Mouse (Mus musculus) liver, postnatal 0 days (tissue): ENCODE data around the gene Ankrd52. TPM values are rescaled to one million over a fixed set of nuclear protein-coding genes. Genes with fewer than 3 reads are reported as not detected.

Experiments
- ATAC-seq: fragments of 200-750 bp; cut with Nextera tagmentation; 2 replicates; pipeline ENCODE4 v1.8.0; 2017; ENCODE audit warnings: mild to moderate bottlenecking, moderate library complexity
- DNase-seq: peaks from one replicate; pipeline ENCODE4 v3.0.0-alpha.2; 2016
- H3K27ac ChIP-seq: fragments of 300-500 bp; sonication (generic); 2 replicates; pipeline ENCODE4 v1.5.1; 2014; ENCODE audit warnings: antibody characterized with exemption, moderate library complexity, mild to moderate bottlenecking, low read depth
- H3K27me3 ChIP-seq: fragments of 300-500 bp; sonication (generic); 2 replicates; pipeline ENCODE4 v1.6.1; 2014; ENCODE audit warnings: low read length, control low read depth, mixed read lengths; ENCODE audit not compliant: insufficient read depth
- H3K36me3 ChIP-seq: fragments of 300-500 bp; sonication (generic); replicated peaks from 2 replicates; pipeline ENCODE4 v1.6.1; 2014; ENCODE audit warnings: mild to moderate bottlenecking, control low read depth, low read length, moderate library complexity, mixed read lengths; ENCODE audit not compliant: insufficient read depth
- H3K4me1 ChIP-seq: fragments of 300-500 bp; sonication (generic); 2 replicates; pipeline ENCODE4 v1.6.1; 2014; ENCODE audit warnings: antibody characterized with exemption, mild to moderate bottlenecking, control low read depth; ENCODE audit not compliant: insufficient read depth
- H3K4me2 ChIP-seq: fragments of 300-500 bp; sonication (generic); 2 replicates; pipeline ENCODE4 v1.6.1; 2014; ENCODE audit warnings: low read depth, mild to moderate bottlenecking, low read length, moderate library complexity, mixed read lengths
- H3K4me3 ChIP-seq: fragments of 300-500 bp; sonication (generic); 2 replicates; pipeline ENCODE4 v1.5.1; 2014; ENCODE audit warnings: low read depth, low read length
- H3K9ac ChIP-seq: fragments of 300-500 bp; sonication (generic); replicated peaks from 2 replicates; pipeline ENCODE4 v1.6.1; 2014; ENCODE audit warnings: mild to moderate bottlenecking, moderate library complexity
- H3K9me3 ChIP-seq: fragments of 300-500 bp; sonication (generic); 2 replicates; pipeline ENCODE4 v1.6.1; 2016; ENCODE audit warnings: mild to moderate bottlenecking, control low read depth, low read length, mixed read lengths
- CTCF ChIP-seq: sonication (generic); IDR thresholded peaks from 2 replicates; pipeline ENCODE4 v1.5.1; 2016; ENCODE audit warnings: antibody characterized with exemption, low read depth
- EP300 ChIP-seq: IDR thresholded peaks from 2 replicates; pipeline ENCODE4 v1.6.1; 2016; ENCODE audit warnings: antibody characterized with exemption, low read depth, mild to moderate bottlenecking
- WGBS: fragments of 180-500 bp; shearing (Covaris S2); extraction: QIAGEN DNeasy Blood & Tissue Kit; methylation state at CpG from one replicate; pipeline ENCODE4 v1.1.7; 2014; ENCODE audit not compliant: insufficient replicate concordance; 5-methylcytosine and 5-hydroxymethylcytosine counted together
- polyA plus RNA-seq: library from polyadenylated mRNA; unstranded; fragments of >200 nt; fragmentation: Nextera tagmentation; extraction: Ambion mirVana; gene quantifications from 2 replicates; pipeline ENCODE4 v1.2.1, GENCODE M21; 2015

Gene Ankrd52
- polyA plus RNA-seq, 1 experiment from 2014 or later: 2.7 TPM

DNA sequence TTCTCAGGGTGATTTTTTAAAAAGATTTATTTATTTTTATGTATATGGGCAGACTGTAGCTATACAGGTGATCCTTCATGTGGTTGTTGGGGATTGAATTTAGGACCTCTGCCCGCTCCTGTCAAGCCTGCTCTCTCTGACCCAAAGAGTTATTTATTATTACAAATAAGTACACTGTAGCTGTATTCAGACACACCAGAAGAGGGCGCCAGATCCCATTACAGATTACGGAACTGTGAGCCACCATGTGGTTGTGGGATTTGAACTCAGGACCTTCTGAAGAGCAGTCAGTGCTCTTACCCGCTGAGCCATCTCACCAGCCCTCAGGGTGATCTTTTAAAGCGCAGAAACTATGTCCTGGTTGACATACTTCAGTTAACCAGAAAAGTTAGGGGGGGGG, 4.8 kb upstream of the Ankrd52 start:
- H3K27ac ChIP-seq: no peak overlapping the region
- H3K4me1 ChIP-seq: peaks cover 23% of the 10 kb centered on the region
- WGBS: 75% methylated on average over 5 of the region's 5 CpGs
- no peaks in the 10 kb centered on the region for H3K9me3 ChIP-seq
- no peak for ATAC-seq
- no peak overlapping the region for H3K4me2 ChIP-seq
- TF ChIP-seq CTCF (peak; percentile 31), EP300 (no peak)
- DNase-seq: no peak
- no peaks in the 10 kb centered on the region for H3K27me3 ChIP-seq
- H3K4me3 ChIP-seq: no peak overlapping the region
- H3K36me3 ChIP-seq: no peaks in the 10 kb centered on the region
- H3K9ac ChIP-seq: no peak overlapping the region

DNA sequence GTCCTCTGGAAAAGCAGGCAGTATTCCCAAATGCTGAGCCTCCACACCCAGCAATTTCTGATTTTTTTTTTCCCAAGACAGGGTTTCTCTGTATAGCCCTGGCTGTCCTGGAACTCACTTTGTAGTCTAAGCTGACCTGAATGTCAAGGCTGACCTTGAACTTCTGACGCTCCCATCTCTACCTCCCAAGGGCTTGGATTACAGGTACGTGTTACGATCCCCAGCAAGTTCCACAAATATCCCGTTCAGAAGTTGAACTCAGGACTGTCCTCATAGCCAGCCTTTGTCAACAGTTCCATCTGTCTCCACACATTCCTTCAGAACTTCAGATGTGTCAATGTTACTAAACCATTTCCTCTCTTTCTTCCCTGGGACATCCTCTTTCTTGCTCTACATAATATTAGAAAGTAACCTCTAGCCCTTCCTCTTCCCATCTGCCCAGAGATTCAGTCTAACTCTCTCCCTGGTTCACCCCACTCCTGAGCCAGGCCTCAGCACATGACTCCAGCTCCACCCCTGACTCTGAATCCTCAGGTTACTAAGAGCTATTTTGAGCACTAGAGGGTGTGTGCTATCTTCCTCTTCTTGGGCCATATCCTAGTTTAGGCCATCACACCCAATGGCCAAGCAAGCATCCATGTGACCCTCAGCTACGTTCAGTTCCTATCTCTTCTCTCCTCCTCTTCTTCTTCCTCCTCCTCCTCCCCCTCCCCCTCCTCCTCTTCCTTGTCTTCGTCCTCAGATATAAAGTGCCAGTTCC, 3.7 kb upstream of the Ankrd52 start:
- TF ChIP-seq EP300: no peak
- peak; percentile 10; the same call in 1 of the 2 replicates for TF ChIP-seq CTCF
- Histone ChIP-seq H3K27ac (peak overlapping the region; percentile 44; the same call in 1 of the 2 replicates), H3K4me3 (no peak overlapping the region), H3K9ac (no peak overlapping the region), H3K4me1 (peaks cover 22% of the 10 kb centered on the region), H3K36me3 (no peaks in the 10 kb centered on the region), H3K27me3 (no peaks in the 10 kb centered on the region), H3K9me3 (no peaks in the 10 kb centered on the region), H3K4me2 (no peak overlapping the region)
- no peak for DNase-seq
- ATAC-seq: no peak
- whole genome bisulfite sequencing: 39% methylated on average over 6 of the region's 6 CpGs

GRCm38 (mm10) chr10:128374393-128374792, 2.5 kb upstream of the Ankrd52 start:
- no peaks in the 10 kb centered on the region for H3K27me3 ChIP-seq
- ATAC-seq (no peak), DNase-seq (no peak)
- TF ChIP-seq CTCF (peak; percentile 52), EP300 (no peak)
- no peak overlapping the region for H3K4me3 ChIP-seq
- no peak overlapping the region for H3K9ac ChIP-seq
- no peaks in the 10 kb centered on the region for H3K9me3 ChIP-seq
- no peak overlapping the region for H3K4me2 ChIP-seq
- 0 out of 2 replicates have a peak, but pooled peaks cover 6% of the 10 kb centered on the region for H3K36me3 ChIP-seq
- H3K4me1 ChIP-seq: peaks cover 23% of the 10 kb centered on the region
- H3K27ac ChIP-seq: no peak overlapping the region
- 78% methylated on average over 6 of the region's 6 CpGs for WGBS

DNA sequence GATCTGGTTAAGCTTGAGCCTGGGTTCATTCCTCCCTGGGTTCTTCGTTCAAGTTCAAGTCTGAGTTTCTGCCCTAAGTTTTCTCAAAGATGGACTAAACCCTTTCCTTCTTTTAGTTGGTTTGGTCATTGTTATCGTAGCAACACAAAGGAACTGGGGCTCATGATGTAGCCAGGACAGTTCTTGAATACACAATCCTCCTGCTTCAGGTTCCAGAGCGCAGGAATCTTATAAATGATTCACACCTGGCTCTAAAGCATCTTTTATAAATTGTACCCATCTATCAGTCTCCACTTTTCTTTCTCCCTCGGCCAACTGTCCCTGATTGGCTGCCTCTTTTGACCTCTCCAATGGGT, 838 bp upstream of the Ankrd52 start:
- H3K27me3 ChIP-seq: no peaks in the 10 kb centered on the region
- H3K36me3 ChIP-seq: peaks cover 15% of the 10 kb centered on the region; the same call in 1 of the 2 replicates
- H3K9ac ChIP-seq: peak overlapping the region; percentile 97
- DNase-seq: no peak
- WGBS: 59% methylated on average over 4 of the region's 4 CpGs
- peak overlapping the region; percentile 92 for H3K4me2 ChIP-seq
- peaks cover 19% of the 10 kb centered on the region for H3K4me1 ChIP-seq
- no peaks in the 10 kb centered on the region for H3K9me3 ChIP-seq
- ATAC-seq: no peak
- peak overlapping the region; percentile 96 for H3K4me3 ChIP-seq
- TF ChIP-seq CTCF (no peak), EP300 (no peak)
- peak overlapping the region; percentile 80 for H3K27ac ChIP-seq

GRCm38 (mm10) chr10:128377222-128377939, 466 bp downstream of the Ankrd52 start:
- H3K27me3 ChIP-seq: no peaks in the 10 kb centered on the region
- H3K9me3 ChIP-seq: no peaks in the 10 kb centered on the region
- peaks cover 19% of the 10 kb centered on the region for H3K4me1 ChIP-seq
- no peak for TF ChIP-seq EP300
- TF ChIP-seq CTCF: no peak
- H3K27ac ChIP-seq: peak overlapping the region; percentile 80
- DNase-seq (no peak), ATAC-seq (peak; percentile 74)
- under 1% methylated on average over 29 of the region's 47 CpGs for WGBS
- H3K9ac ChIP-seq: peak overlapping the region; percentile 97
- H3K4me2 ChIP-seq: peak overlapping the region; percentile 92
- H3K4me3 ChIP-seq: peak overlapping the region; percentile 96
- peaks cover 25% of the 10 kb centered on the region for H3K36me3 ChIP-seq

GRCm38 (mm10) chr10:128377940-128378448, 1.1 kb downstream of the Ankrd52 start:
- H3K4me2 ChIP-seq: peak overlapping the region; percentile 92
- peaks cover 31% of the 10 kb centered on the region for H3K36me3 ChIP-seq
- H3K9ac ChIP-seq: peak overlapping the region; percentile 97
- 65% methylated on average over 14 of the region's 14 CpGs for WGBS
- H3K4me1 ChIP-seq: peaks cover 19% of the 10 kb centered on the region
- H3K27ac ChIP-seq: no peak overlapping the region; the same call in 1 of the 2 replicates
- no peaks in the 10 kb centered on the region for H3K9me3 ChIP-seq
- TF ChIP-seq EP300 (no peak), CTCF (no peak)
- DNase-seq: no peak
- H3K27me3 ChIP-seq: no peaks in the 10 kb centered on the region
- H3K4me3 ChIP-seq: peak overlapping the region; percentile 96
- no peak for ATAC-seq
